Mouse (Mus musculus) forebrain, embryonic 10.5 days (tissue): ENCODE measurements around the gene Gm7030. TPM values are rescaled to one million over a fixed set of nuclear protein-coding genes. Genes with fewer than 3 reads are reported as not detected.
"Not testable (repeated sequence)": the region's sequence is repeated elsewhere in the genome, so short reads cannot be mapped to it uniquely, and the experiment has no call there.

Source experiments
- DNase-seq: peaks from one replicate; pipeline ENCODE4 v3.0.0-alpha.2; 2017; ENCODE audit warnings: low spot score; ENCODE audit errors: extremely low spot score
- H3K27ac ChIP-seq: fragments of 300-500 bp; sonication (generic); 2 replicates; pipeline ENCODE4 v1.5.1; 2016; ENCODE audit warnings: mild to moderate bottlenecking
- H3K27me3 ChIP-seq: fragments of 300-500 bp; sonication (generic); 2 replicates; pipeline ENCODE4 v1.6.1; 2016; ENCODE audit warnings: mild to moderate bottlenecking; ENCODE audit not compliant: poor library complexity, severe bottlenecking
- H3K36me3 ChIP-seq: fragments of 300-500 bp; sonication (generic); replicated peaks from 2 replicates; pipeline ENCODE4 v1.6.1; 2016; ENCODE audit warnings: mild to moderate bottlenecking, moderate library complexity
- H3K4me1 ChIP-seq: fragments of 300-500 bp; sonication (generic); 2 replicates; pipeline ENCODE4 v1.6.1; 2016
- H3K4me3 ChIP-seq: fragments of 300-500 bp; sonication (generic); 2 replicates; pipeline ENCODE4 v1.5.1; 2016; ENCODE audit warnings: mild to moderate bottlenecking, moderate library complexity
- H3K9me3 ChIP-seq: fragments of 300-500 bp; sonication (generic); 2 replicates; pipeline ENCODE4 v1.6.1; 2016; ENCODE audit warnings: mild to moderate bottlenecking, moderate library complexity
- WGBS: fragments of 180-500 bp; shearing (Covaris S2); methylation state at CpG from one replicate; pipeline ENCODE4 v1.1.7; 2016; 5-methylcytosine and 5-hydroxymethylcytosine counted together
- polyA plus RNA-seq: library from polyadenylated mRNA; unstranded; fragments of >200 nt; fragmentation: Nextera tagmentation; extraction: Ambion mirVana; gene quantifications from 2 replicates; pipeline ENCODE4 v1.2.1, GENCODE M21; 2016

The Gm7030 gene
- polyA plus RNA-seq, 1 experiment from 2014 or later, result not detected

- H3K27me3 ChIP-seq, result peaks cover 84% of the 10 kb centered on the region
These were observed 25.3 kb upstream of the Gm7030 start for GRCm38 (mm10) chr17:36154271-36155149.

GRCm38 (mm10) chr17:36151200-36151599 lies 22.0 kb upstream of the Gm7030 start:
- H3K4me1 ChIP-seq, H3K4me3 ChIP-seq, H3K9me3 ChIP-seq, H3K36me3 ChIP-seq, DNase-seq, H3K27ac ChIP-seq: not testable (repeated sequence)
- H3K27me3 ChIP-seq, result peaks cover 77% of the 10 kb centered on the region
- 50% methylated on average over 4 of the region's 4 CpGs for WGBS

More at GRCm38 (mm10) chr17:36154271-36155149, 25.3 kb upstream of the Gm7030 start:
- Histone ChIP-seq H3K9me3 (no peaks in the 10 kb centered on the region), H3K4me3 (no peak overlapping the region), H3K27ac (no peak overlapping the region), H3K36me3 (no peaks in the 10 kb centered on the region), H3K4me1 (peaks cover 4% of the 10 kb centered on the region)
- 30% methylated on average over 3 of the region's 3 CpGs for WGBS
- DNase-seq, result no peak

DNA sequence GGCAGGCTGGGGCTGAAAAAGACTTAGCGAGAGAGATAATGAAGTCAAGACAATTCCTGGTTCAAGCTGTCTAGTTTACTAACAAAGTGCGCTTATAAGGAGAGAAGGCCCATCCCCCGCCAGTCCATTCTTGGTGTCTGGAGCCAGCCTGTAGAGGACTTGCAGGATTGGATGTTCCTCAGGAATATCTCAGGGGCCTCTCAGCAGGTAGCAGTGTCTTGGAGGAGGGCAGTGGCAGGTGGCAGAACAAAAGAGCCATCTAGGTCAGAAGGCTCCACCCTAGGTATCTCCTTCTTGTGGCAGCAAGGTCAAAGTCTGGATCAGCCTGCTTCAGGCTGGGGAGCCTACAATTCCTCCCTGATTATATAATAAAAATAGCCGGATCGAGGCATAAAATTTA lies 19.2 kb upstream of the Gm7030 start:
- Histone ChIP-seq H3K27me3 (peaks cover 77% of the 10 kb centered on the region), H3K4me1 (peaks cover 11% of the 10 kb centered on the region)
- H3K9me3 ChIP-seq, H3K36me3 ChIP-seq, H3K27ac ChIP-seq, H3K4me3 ChIP-seq, DNase-seq: not testable (repeated sequence)
- WGBS, result 64% methylated on average over 5 of the region's 5 CpGs

- peaks cover 11% of the 10 kb centered on the region for H3K4me1 ChIP-seq
- H3K4me3 ChIP-seq, H3K9me3 ChIP-seq, DNase-seq, H3K27ac ChIP-seq, H3K36me3 ChIP-seq: not testable (repeated sequence)
- WGBS, result 85% methylated on average over 1 of the region's 1 CpGs
- peaks cover 77% of the 10 kb centered on the region for H3K27me3 ChIP-seq
These were observed 17.7 kb upstream of the Gm7030 start for GRCm38 (mm10) chr17:36146937-36147336.

DNA sequence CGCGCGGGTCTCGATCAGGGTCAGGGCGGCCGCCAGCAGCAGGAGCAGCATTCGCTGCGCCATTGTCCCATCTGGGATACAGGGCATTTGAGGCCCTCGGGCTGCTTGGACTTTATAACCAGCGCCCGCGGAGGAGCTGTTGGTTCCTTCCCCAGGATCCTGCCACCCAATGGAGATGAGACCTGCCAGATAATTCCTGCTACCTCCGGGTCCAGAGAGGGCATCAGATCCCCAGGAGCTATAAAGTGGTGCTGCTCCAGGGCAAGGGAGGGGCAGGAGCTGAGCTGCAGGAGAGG lies 16.6 kb upstream of the Gm7030 start:
- WGBS, result under 1% methylated on average over 13 of the region's 13 CpGs
- H3K27me3 ChIP-seq, result peaks cover 82% of the 10 kb centered on the region
- not testable (repeated sequence) for DNase-seq, H3K9me3 ChIP-seq, H3K36me3 ChIP-seq, H3K27ac ChIP-seq
- peaks cover 11% of the 10 kb centered on the region for H3K4me1 ChIP-seq
- peak overlapping the region; percentile 44 for H3K4me3 ChIP-seq

DNA sequence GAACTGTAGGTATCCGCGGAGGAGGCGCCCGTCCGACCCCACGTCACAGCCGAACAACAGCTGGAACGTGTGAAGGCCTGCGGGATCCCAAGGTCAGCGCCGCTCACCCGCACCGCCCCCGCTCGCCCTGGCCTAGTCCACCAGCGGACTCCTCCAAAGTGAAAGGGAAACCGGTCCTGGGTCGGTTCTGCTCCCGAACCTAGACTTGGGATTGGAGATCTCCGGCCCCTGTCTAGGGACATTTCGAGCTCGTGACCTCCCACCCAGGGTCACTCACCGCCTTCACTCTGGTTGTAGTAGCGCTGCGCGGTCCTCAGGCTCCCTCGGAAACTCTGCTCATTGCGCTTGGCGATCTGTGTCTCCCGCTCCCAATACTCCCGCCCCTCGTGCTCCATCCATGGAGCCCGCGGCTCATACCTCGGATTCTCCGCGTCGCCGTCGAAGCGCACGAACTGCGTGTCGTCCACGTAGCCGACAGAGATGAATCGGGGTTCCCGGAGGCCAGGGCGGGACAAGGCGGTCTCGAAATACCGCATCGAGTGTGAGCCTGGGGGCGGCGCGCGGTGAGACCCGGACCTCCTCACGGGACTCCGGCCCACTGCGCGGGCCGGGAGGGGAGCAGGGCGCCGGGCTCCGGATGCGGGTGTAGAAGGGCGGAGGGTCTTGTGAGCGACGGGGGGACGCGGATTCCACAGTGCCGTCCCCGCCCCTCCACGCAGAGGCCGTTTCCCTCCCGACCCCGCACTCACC lies 16.1 kb upstream of the Gm7030 start:
- Histone ChIP-seq H3K9me3 (no peaks in the 10 kb centered on the region), H3K27ac (no peak overlapping the region), H3K4me3 (peak overlapping the region; percentile 44), H3K36me3 (no peaks in the 10 kb centered on the region), H3K27me3 (peaks cover 80% of the 10 kb centered on the region), H3K4me1 (peaks cover 11% of the 10 kb centered on the region)
- 1% methylated on average over 78 of the region's 78 CpGs for WGBS
- DNase-seq, result peak; percentile 36

DNA sequence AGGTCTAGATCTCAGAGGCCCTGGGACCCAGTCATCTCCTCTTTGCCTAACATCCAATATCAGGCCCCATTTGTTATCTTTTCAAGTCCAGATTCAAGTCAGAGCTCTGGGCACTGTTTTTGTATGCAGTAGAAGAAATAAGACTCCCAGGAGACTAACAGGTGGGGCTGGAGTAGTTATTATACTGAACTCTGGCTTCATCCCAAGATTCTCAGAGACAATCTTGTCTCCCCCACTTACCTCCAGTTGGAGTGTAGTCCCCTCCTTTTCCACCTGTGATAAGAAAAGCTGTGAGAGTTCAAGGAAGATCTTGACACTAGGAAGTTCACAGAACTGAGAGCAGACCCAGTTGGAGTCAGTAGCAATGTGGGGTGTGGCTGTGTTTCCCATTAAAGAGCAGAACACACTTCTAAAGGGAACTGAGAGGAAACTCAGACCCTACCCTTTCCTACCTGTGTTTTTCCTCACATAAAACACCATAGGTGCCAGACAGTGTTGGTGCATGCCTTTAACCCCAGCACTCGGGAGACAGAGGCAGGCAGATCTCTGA lies 7.1 kb upstream of the Gm7030 start:
- H3K27ac ChIP-seq, H3K4me3 ChIP-seq, DNase-seq, H3K9me3 ChIP-seq, H3K36me3 ChIP-seq, H3K4me1 ChIP-seq: not testable (repeated sequence)
- peaks cover 34% of the 10 kb centered on the region for H3K27me3 ChIP-seq
- 81% methylated on average over 1 of the region's 1 CpGs for WGBS

DNA sequence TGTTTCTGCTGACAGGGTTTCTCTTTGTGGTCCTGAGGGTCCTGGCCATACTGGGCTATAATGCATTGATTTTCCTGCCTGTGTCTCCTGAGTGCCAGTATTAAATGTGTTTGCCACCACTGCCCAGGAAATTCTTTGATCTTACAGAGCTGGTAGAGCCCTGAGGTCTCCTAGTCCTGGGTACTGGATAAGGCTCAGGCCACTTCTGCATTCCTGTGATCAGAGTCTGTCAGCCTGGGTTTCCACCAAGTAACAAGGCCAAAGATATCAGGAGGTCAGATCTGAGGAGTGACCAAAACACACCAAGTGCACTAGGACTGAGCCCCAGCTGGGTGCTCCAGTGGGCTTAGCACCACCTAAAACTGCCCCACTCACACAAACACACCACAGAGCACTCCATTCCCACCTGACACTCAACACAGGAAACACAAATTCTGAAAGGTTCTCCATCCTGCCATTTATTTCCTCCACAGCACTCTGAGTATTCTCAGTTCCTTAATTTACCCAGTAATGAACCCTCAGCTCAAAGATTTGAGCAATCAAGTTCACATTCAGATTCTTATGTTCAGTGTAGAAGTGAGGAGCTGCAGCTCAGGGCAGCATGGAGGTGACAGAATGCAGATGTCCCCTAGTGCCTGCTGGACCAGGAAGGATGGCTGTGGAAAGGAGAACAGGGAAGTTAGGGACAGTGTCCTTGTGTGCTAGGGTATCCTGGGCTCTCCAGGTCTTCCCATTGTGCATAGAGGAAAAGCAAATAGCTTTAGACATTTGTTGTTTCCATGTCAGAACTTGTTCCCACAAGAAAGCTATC lies 6.4 kb upstream of the Gm7030 start:
- peaks cover 35% of the 10 kb centered on the region for H3K27me3 ChIP-seq
- not testable (repeated sequence) for DNase-seq, H3K36me3 ChIP-seq, H3K9me3 ChIP-seq, H3K27ac ChIP-seq, H3K4me3 ChIP-seq, H3K4me1 ChIP-seq

GRCm38 (mm10) chr17:36131516-36132265 lies 2.5 kb upstream of the Gm7030 start:
- H3K36me3 ChIP-seq, result no peaks in the 10 kb centered on the region
- H3K4me1 ChIP-seq, result 0 out of 2 replicates have a peak, but pooled peaks cover 3% of the 10 kb centered on the region
- no peaks in the 10 kb centered on the region for H3K9me3 ChIP-seq
- H3K27me3 ChIP-seq, result peaks cover 47% of the 10 kb centered on the region
- no peak overlapping the region for H3K4me3 ChIP-seq
- H3K27ac ChIP-seq, result no peak overlapping the region
- no peak for DNase-seq
- WGBS, result 72% methylated on average over 5 of the region's 5 CpGs

- H3K27me3 ChIP-seq, result peaks cover 42% of the 10 kb centered on the region
- WGBS, result 59% methylated on average over 12 of the region's 13 CpGs
- not testable (repeated sequence) for H3K9me3 ChIP-seq, DNase-seq, H3K4me3 ChIP-seq, H3K4me1 ChIP-seq, H3K36me3 ChIP-seq, H3K27ac ChIP-seq
These were observed 700 bp downstream of the Gm7030 start for GRCm38 (mm10) chr17:36128525-36128924.

DNA sequence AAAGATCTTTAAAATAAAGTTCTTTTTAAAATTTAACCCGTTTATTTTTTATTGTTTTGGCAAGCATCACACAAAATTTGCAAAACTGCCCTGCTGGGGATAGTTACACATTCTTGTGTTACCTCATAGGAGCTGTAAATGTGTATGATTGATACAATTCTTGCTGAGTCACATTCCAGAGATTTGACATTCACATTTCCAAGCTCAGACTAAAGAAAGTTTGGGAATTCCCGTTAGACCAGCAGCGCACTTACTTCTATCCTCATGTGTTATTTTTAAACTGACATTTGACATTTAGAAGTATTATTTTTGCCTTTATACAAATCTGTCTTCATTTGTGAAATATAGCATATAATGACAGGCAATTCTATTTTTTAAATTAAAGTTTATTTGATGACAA lies 5.1 kb downstream of the Gm7030 start:
- H3K4me3 ChIP-seq, H3K36me3 ChIP-seq, H3K4me1 ChIP-seq, H3K9me3 ChIP-seq, H3K27ac ChIP-seq, DNase-seq: not testable (repeated sequence)
- 82% methylated on average over 3 of the region's 3 CpGs for WGBS
- peaks cover 48% of the 10 kb centered on the region for H3K27me3 ChIP-seq
